25 mouse cellular contexts compared by ENCODE assay signal in the genomic region with DNA sequence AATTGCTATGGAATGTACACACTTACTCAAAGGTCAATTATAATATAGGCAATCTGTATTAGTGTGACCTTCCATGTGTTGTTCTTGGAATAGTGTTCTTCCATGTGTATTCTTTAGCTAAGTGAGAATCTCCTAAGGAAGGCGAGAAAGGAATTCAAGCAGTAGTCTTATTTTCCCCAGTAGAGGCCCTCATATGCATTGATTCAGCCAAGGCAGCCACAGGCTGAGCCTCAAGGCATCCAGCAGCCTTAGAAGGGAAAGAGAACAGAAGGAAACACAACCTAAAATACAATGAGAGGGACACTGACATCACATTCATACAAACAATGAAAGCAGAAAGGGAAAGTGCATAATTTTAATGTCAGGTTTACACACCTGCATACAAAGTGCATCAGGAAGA.
A peak's percentile ranks its signal among the peaks of the same experiment; 100 is the strongest.
DNase-seq lines count a peak whose midpoint lies in the region; ATAC-seq lines count a peak whose summit lies in the region.
"Had no signal": no experiment of that assay in that cellular context is flagged by ENCODE, and none has a peak within 500 bp of the region (broad histone marks: within the 10 kb centered on the region; RNA-seq: fewer than 3 reads in every experiment).

No protein-coding gene starts in this region.

- no peak overlapping the region for H3K9ac ChIP-seq in hindbrain, embryonic 14.5 days
- no peak overlapping the region for H3K9ac ChIP-seq in hindbrain, embryonic 13.5 days
- H3K9ac ChIP-seq: embryonic facial prominence, embryonic 15.5 days; heart, embryonic 15.5 days; kidney, embryonic 15.5 days; limb, embryonic 13.5 days; liver, embryonic 13.5 days; lung, embryonic 14.5 days; neural tube, embryonic 15.5 days had no signal

- DNase-seq in embryo, embryonic 10.5 days (ENCODE audit: low spot score): peak; percentile 13
- no peak for DNase-seq in embryo, embryonic 9.5 days (ENCODE audit: extremely low spot score)
- DNase-seq in hindbrain, embryonic 14.5 days (ENCODE audit: low spot score): peak; percentile 52
- DNase-seq in left cerebral cortex, postnatal 14 days (ENCODE audit: low spot score in 2 of 2): peak; percentile 14 to 23
- DNase-seq in left cerebral cortex, adult 11 months (ENCODE audit: low spot score): no peak
- peak; percentile 4 for DNase-seq in right cerebral cortex, postnatal 4 days
- DNase-seq in right cerebral cortex, adult 18-20 months: no peak
- DNase-seq: adrenal gland, postnatal 14 days; cerebellum, adult 11-12 months; gastrocnemius, postnatal 36 days; liver, embryonic 13.5 days; lung, embryonic 14.5 days; lung, postnatal 4 days; thymus, postnatal 25 days had no signal

- 55% methylated on average over 1 of the region's 1 CpGs for WGBS in hindbrain, embryonic 14.5 days
- 56% methylated on average over 1 of the region's 1 CpGs for WGBS in hindbrain, embryonic 13.5 days

- H3K4me2 ChIP-seq in hindbrain, embryonic 14.5 days (replicated peaks): no peak overlapping the region
- no peak overlapping the region for H3K4me2 ChIP-seq in hindbrain, embryonic 13.5 days
- H3K4me2 ChIP-seq: embryonic facial prominence, embryonic 15.5 days; heart, embryonic 15.5 days; kidney, embryonic 15.5 days; limb, embryonic 13.5 days; liver, embryonic 13.5 days; lung, embryonic 14.5 days; neural tube, embryonic 15.5 days had no signal

- no peaks in the 10 kb centered on the region for H3K36me3 ChIP-seq in hindbrain, embryonic 14.5 days (replicated peaks; ENCODE audit: control insufficient read depth, insufficient read depth)
- H3K36me3 ChIP-seq in hindbrain, embryonic 13.5 days: no peaks in the 10 kb centered on the region
- H3K36me3 ChIP-seq: embryonic facial prominence, embryonic 15.5 days; G1E; heart, embryonic 15.5 days; hindbrain, embryonic 10.5 days; kidney, embryonic 15.5 days; limb, embryonic 13.5 days; liver, embryonic 13.5 days; neural tube, embryonic 15.5 days had no signal

- H3K27ac ChIP-seq in hindbrain, embryonic 14.5 days: no peak overlapping the region
- H3K27ac ChIP-seq in hindbrain, embryonic 13.5 days: no peak overlapping the region
- H3K27ac ChIP-seq: embryonic facial prominence, embryonic 15.5 days; heart, embryonic 15.5 days; hindbrain, embryonic 10.5 days; kidney, embryonic 15.5 days; limb, embryonic 13.5 days; liver, embryonic 13.5 days; neural tube, embryonic 15.5 days had no signal

- intact Hi-C loops in left cerebral cortex, postnatal 14 days (cut with DNase I): no loop called here

- H3K9me3 ChIP-seq in hindbrain, embryonic 14.5 days (ENCODE audit: control insufficient read depth, low read length): no peaks in the 10 kb centered on the region
- no peaks in the 10 kb centered on the region for H3K9me3 ChIP-seq in hindbrain, embryonic 13.5 days
- H3K9me3 ChIP-seq: embryonic facial prominence, embryonic 15.5 days; heart, embryonic 15.5 days; hindbrain, embryonic 10.5 days; kidney, embryonic 15.5 days; limb, embryonic 13.5 days; liver, embryonic 13.5 days; neural tube, embryonic 15.5 days had no signal

- H3K27me3 ChIP-seq in hindbrain, embryonic 14.5 days (ENCODE audit: control insufficient read depth, insufficient read depth, low read length): no peaks in the 10 kb centered on the region
- no peaks in the 10 kb centered on the region for H3K27me3 ChIP-seq in hindbrain, embryonic 13.5 days
- H3K27me3 ChIP-seq: embryonic facial prominence, embryonic 15.5 days; heart, embryonic 15.5 days; kidney, embryonic 15.5 days; limb, embryonic 13.5 days; liver, embryonic 13.5 days; neural tube, embryonic 15.5 days had no signal

- H3K4me3 ChIP-seq in hindbrain, embryonic 14.5 days (replicated peaks; ENCODE audit: low read length): no peak overlapping the region
- no peak overlapping the region for H3K4me3 ChIP-seq in hindbrain, embryonic 13.5 days
- H3K4me3 ChIP-seq: embryonic facial prominence, embryonic 15.5 days; heart, embryonic 15.5 days; hindbrain, embryonic 10.5 days; kidney, embryonic 15.5 days; limb, embryonic 13.5 days; liver, embryonic 13.5 days; myocyte; neural tube, embryonic 15.5 days had no signal

- no peak for ATAC-seq in hindbrain, embryonic 14.5 days (ENCODE audit: low FRiP score)
- ATAC-seq in hindbrain, embryonic 13.5 days (ENCODE audit: low FRiP score): no peak
- ATAC-seq: activated CD4-positive, CD25-positive, alpha-beta regulatory T cell, adult 4 months; intestine, embryonic 16.5 days had no signal

- no peaks in the 10 kb centered on the region for H3K4me1 ChIP-seq in hindbrain, embryonic 14.5 days (replicated peaks; ENCODE audit: control insufficient read depth, insufficient read depth, low read length)
- H3K4me1 ChIP-seq in hindbrain, embryonic 13.5 days (replicated peaks): no peaks in the 10 kb centered on the region
- H3K4me1 ChIP-seq: embryonic facial prominence, embryonic 15.5 days; heart, embryonic 15.5 days; hindbrain, embryonic 10.5 days; kidney, embryonic 15.5 days; limb, embryonic 13.5 days; liver, embryonic 13.5 days; neural tube, embryonic 15.5 days had no signal

Comparison
In these comparisons a context has a peak if more than half of its experiments do, and no peak if none do; other contexts are left out.
1. DNase-seq: peak in embryo, embryonic 10.5 days (single experiment), hindbrain, embryonic 14.5 days (single experiment), left cerebral cortex, postnatal 14 days (2 of 2) and right cerebral cortex, postnatal 4 days (single experiment); none in embryo, embryonic 9.5 days (single experiment), left cerebral cortex, adult 11 months (single experiment) and right cerebral cortex, adult 18-20 months (single experiment).